Mouse (Mus musculus): ENCODE measurements around the gene S100a14. TPM values are rescaled to one million over a fixed set of nuclear protein-coding genes. Genes with fewer than 3 reads are reported as not detected.

S100a14 gene
- polyA plus RNA-seq, 1 experiment from 2014 or later = not detected

GRCm38 (mm10) chr3:90527291-90527873, 726 bp downstream of the S100a14 start:
- H3K4me2 ChIP-seq (replicated peaks) = no peak overlapping the region

GRCm38 (mm10) chr3:90531713-90532112, 5.1 kb downstream of the S100a14 start:
- H3K4me3 ChIP-seq = no peak overlapping the region
- no peak overlapping the region for H3K4me2 ChIP-seq (replicated peaks)
- no peaks in the 10 kb centered on the region for H3K36me3 ChIP-seq
- no peaks in the 10 kb centered on the region for H3K9me3 ChIP-seq
- no peaks in the 10 kb centered on the region for H3K27me3 ChIP-seq
- no peak for ATAC-seq (replicated peaks)
- no peaks in the 10 kb centered on the region for H3K4me1 ChIP-seq
- WGBS = 79% methylated on average over 5 of the region's 5 CpGs
- H3K9ac ChIP-seq (replicated peaks) = no peak overlapping the region
- no peak overlapping the region for H3K27ac ChIP-seq (replicated peaks)

More at GRCm38 (mm10) chr3:90527291-90527873, 726 bp downstream of the S100a14 start:
- Histone ChIP-seq H3K4me1 (no peaks in the 10 kb centered on the region), H3K36me3 (no peaks in the 10 kb centered on the region), H3K27ac (replicated peaks) (no peak overlapping the region), H3K9me3 (no peaks in the 10 kb centered on the region), H3K4me3 (no peak overlapping the region), H3K9ac (replicated peaks) (no peak overlapping the region), H3K27me3 (no peaks in the 10 kb centered on the region)
- no peak for ATAC-seq (replicated peaks)
- WGBS = 83% methylated on average over 7 of the region's 7 CpGs

DNA sequence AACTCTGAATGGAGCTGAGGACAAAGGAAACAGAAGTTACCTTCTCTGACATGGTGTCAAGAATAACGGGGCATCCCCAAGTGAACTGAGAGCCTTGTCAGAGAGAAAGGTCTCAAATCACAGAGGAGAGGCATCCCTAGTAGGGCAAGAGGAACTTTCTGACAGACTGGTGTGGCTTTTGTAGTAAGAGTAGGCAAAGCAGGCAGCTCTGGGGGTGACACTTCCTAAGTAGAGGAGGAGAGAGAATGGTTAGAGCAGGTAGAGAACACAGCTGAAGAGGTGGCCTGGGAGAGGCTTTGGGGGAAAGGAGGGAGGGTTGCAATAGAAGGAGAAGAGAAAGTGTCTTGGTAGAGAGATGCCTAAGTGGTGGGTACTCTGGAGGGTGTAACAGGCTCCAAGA, 8.8 kb downstream of the S100a14 start:
- H3K4me1 ChIP-seq = no peaks in the 10 kb centered on the region
- no peaks in the 10 kb centered on the region for H3K36me3 ChIP-seq
- H3K27ac ChIP-seq (replicated peaks) = no peak overlapping the region
- 56% methylated on average over 1 of the region's 1 CpGs for WGBS
- H3K4me2 ChIP-seq (replicated peaks) = no peak overlapping the region
- no peak overlapping the region for H3K9ac ChIP-seq (replicated peaks)
- no peaks in the 10 kb centered on the region for H3K9me3 ChIP-seq
- H3K4me3 ChIP-seq = no peak overlapping the region
- no peak for ATAC-seq (replicated peaks)
- H3K27me3 ChIP-seq = no peaks in the 10 kb centered on the region

GRCm38 (mm10) chr3:90537141-90537904, 10.7 kb downstream of the S100a14 start, which contains the start of gene S100a16:
S100a16 (plus strand) TSS chr3:90537254.
- 51% methylated on average over 10 of the region's 10 CpGs for WGBS
- ATAC-seq (replicated peaks) = no peak

DNA sequence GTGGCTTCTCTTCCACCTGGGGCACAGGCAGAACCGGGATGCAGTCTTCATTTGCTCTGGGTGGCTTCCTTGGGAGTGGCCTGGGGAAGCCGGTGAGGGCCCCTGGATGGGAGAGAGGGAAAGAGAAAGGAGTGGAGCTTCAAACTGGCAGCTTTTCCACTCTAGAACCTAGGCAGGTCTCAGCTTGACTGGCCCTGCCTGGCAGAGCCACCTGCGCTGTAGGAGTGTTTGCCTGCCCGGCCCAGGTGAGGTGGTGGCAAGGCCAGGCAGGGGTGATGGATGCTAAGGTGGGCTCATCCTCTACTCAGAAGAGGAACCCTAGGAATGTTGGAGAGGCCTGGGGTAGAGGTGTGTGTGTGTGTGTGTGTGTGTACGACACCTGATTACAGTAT, 11.2 kb downstream of the S100a14 start:
- Histone ChIP-seq H3K4me3 (no peak overlapping the region), H3K4me2 (replicated peaks) (no peak overlapping the region), H3K9ac (replicated peaks) (no peak overlapping the region), H3K9me3 (no peaks in the 10 kb centered on the region), H3K27me3 (no peaks in the 10 kb centered on the region), H3K27ac (replicated peaks) (no peak overlapping the region), H3K36me3 (no peaks in the 10 kb centered on the region), H3K4me1 (peaks cover 7% of the 10 kb centered on the region)
- ATAC-seq (replicated peaks) = no peak
- WGBS = 85% methylated on average over 5 of the region's 5 CpGs

More at GRCm38 (mm10) chr3:90537141-90537904, 10.7 kb downstream of the S100a14 start, which contains the start of gene S100a16:
- no peak within 1 kb of the TSS for H3K27ac ChIP-seq (replicated peaks)
- H3K9ac ChIP-seq (replicated peaks) = no peak within 1 kb of the TSS
- peaks cover 7% of the 10 kb centered on the region for H3K4me1 ChIP-seq
- no peaks in the 10 kb centered on the region for H3K9me3 ChIP-seq
- H3K4me2 ChIP-seq (replicated peaks) = no peak within 1 kb of the TSS
- no peak within 1 kb of the TSS for H3K4me3 ChIP-seq
- no peaks in the 10 kb centered on the region for H3K27me3 ChIP-seq
- no peaks in the 10 kb centered on the region for H3K36me3 ChIP-seq

DNA sequence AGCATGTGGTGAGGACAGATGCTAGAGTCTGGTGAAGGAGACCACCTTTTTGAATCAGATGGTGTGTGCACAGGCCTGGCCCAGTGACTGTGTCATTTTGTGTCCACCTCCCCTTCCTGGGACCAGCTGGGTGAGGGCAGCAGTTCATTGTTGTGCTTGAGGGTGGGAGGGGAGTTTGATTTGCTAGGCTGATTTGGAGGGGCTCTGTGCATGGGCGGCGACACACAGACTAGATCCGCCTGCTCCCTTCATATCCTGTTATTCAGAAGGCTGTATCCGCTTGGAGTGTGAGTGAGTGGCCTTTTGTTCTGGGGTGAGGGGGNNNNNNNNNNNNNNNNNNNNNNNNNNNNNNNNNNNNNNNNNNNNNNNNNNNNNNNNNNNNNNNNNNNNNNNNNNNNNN, 14.2 kb downstream of the S100a14 start:
- H3K4me2 ChIP-seq (replicated peaks) = no peak overlapping the region
- H3K36me3 ChIP-seq = no peaks in the 10 kb centered on the region
- no peak overlapping the region for H3K9ac ChIP-seq (replicated peaks)
- ATAC-seq (replicated peaks) = peak; percentile 78
- WGBS = 19% methylated on average over 4 of the region's 4 CpGs
- H3K27ac ChIP-seq (replicated peaks) = 0 out of 2 replicates have a peak overlapping the region, but pooled peaks have one; percentile 16
- no peaks in the 10 kb centered on the region for H3K9me3 ChIP-seq
- peaks cover 7% of the 10 kb centered on the region for H3K4me1 ChIP-seq
- no peak overlapping the region for H3K4me3 ChIP-seq
- H3K27me3 ChIP-seq = no peaks in the 10 kb centered on the region

GRCm38 (mm10) chr3:90549676-90550420, 23.2 kb downstream of the S100a14 start:
- no peaks in the 10 kb centered on the region for H3K4me1 ChIP-seq
- 77% methylated on average over 5 of the region's 5 CpGs for WGBS
- H3K36me3 ChIP-seq = no peaks in the 10 kb centered on the region
- ATAC-seq (replicated peaks) = no peak
- H3K9me3 ChIP-seq = no peaks in the 10 kb centered on the region
- H3K27ac ChIP-seq (replicated peaks) = no peak overlapping the region
- H3K9ac ChIP-seq (replicated peaks) = no peak overlapping the region
- no peaks in the 10 kb centered on the region for H3K27me3 ChIP-seq
- H3K4me2 ChIP-seq (replicated peaks) = no peak overlapping the region
- H3K4me3 ChIP-seq = no peak overlapping the region

DNA sequence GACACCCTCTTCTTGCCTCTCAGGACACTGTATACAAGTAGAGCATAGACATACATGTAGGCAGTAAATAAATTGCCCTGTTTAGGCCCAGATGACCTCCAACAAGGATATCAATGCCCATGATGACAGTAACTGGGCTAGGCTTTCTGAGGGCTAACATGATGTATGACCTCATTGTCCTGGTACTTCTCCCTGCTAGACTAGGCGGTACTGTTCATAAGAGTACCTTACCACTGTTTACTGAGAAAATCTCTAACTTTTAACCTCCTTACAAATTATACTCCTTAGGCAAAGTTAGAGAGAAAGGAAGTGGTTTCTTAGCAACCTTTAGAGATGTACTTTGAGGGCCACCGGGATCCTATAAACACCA, 23.8 kb downstream of the S100a14 start:
- H3K4me3 ChIP-seq = no peak overlapping the region
- no peak overlapping the region for H3K27ac ChIP-seq (replicated peaks)
- no peaks in the 10 kb centered on the region for H3K27me3 ChIP-seq
- H3K4me2 ChIP-seq (replicated peaks) = no peak overlapping the region
- H3K9ac ChIP-seq (replicated peaks) = no peak overlapping the region
- WGBS = 91% methylated on average over 2 of the region's 2 CpGs
- no peaks in the 10 kb centered on the region for H3K9me3 ChIP-seq
- H3K36me3 ChIP-seq = no peaks in the 10 kb centered on the region
- no peak for ATAC-seq (replicated peaks)
- no peaks in the 10 kb centered on the region for H3K4me1 ChIP-seq

DNA sequence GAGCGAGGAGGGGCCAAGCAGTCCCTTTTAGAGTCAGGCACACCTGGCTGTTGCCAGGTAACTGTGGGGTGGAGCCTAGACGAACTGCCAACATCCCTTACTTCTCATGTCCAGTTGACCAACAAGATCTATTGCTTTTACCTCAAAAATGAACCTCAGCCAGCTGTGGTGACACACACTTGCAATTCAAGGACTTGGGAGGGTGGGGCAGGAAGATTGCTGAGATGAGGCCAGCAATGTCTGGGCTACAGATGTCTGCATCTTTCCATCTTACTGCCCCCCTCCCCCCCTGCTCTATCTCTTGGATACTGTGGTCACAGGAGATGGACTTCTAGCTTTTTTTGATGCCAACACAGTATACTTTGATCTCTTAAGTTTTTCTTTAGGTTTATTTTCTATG, 25.6 kb downstream of the S100a14 start:
- Histone ChIP-seq H3K4me3 (no peak overlapping the region), H3K4me1 (peaks cover 4% of the 10 kb centered on the region; the same call in 1 of the 2 replicates), H3K9me3 (no peaks in the 10 kb centered on the region), H3K27ac (replicated peaks) (no peak overlapping the region), H3K36me3 (no peaks in the 10 kb centered on the region), H3K27me3 (no peaks in the 10 kb centered on the region), H3K9ac (replicated peaks) (no peak overlapping the region), H3K4me2 (replicated peaks) (no peak overlapping the region)
- WGBS = 76% methylated on average over 2 of the region's 2 CpGs
- ATAC-seq (replicated peaks) = no peak

DNA sequence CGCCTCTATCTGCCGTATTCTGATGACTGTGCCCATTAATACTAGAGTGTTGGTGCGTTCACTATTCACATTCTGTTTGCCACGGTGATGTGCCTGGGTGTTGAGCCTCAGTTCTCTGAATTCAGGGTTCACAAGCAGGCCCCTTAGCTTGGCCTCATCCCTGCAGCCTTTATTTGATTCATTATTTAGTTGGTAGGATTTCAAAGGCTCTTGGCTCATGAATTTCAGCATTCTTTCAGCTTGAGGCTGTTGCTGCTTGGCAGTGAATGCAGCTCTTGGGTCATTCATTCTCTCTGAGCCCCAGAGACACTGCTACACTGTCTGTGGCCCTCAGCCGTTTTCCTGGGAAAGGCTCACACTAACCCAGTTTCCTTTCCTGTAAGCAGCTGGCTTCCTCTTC, 29.3 kb downstream of the S100a14 start:
- Histone ChIP-seq H3K36me3 (no peaks in the 10 kb centered on the region), H3K27me3 (no peaks in the 10 kb centered on the region), H3K9ac (replicated peaks) (no peak overlapping the region), H3K4me1 (peaks cover 4% of the 10 kb centered on the region; the same call in 1 of the 2 replicates), H3K4me2 (replicated peaks) (no peak overlapping the region), H3K9me3 (no peaks in the 10 kb centered on the region), H3K27ac (replicated peaks) (no peak overlapping the region), H3K4me3 (no peak overlapping the region)
- peak; percentile 91 for ATAC-seq (replicated peaks)
- whole genome bisulfite sequencing = 10% methylated on average over 5 of the region's 5 CpGs

- peaks cover 4% of the 10 kb centered on the region; the same call in 1 of the 2 replicates for H3K4me1 ChIP-seq
- ATAC-seq (replicated peaks) = no peak
- no peak within 1 kb of the TSS for H3K9ac ChIP-seq (replicated peaks)
- no peak within 1 kb of the TSS for H3K4me2 ChIP-seq (replicated peaks)
- no peaks in the 10 kb centered on the region for H3K36me3 ChIP-seq
- WGBS = 84% methylated on average over 6 of the region's 6 CpGs
- no peaks in the 10 kb centered on the region for H3K9me3 ChIP-seq
- no peak within 1 kb of the TSS for H3K27ac ChIP-seq (replicated peaks)
- H3K27me3 ChIP-seq = no peaks in the 10 kb centered on the region
- no peak within 1 kb of the TSS for H3K4me3 ChIP-seq
Observed at GRCm38 (mm10) chr3:90560008-90560628, 33.5 kb downstream of the S100a14 start, which contains the start of gene S100a3. S100a3 (plus strand) TSS chr3:90560578.

DNA sequence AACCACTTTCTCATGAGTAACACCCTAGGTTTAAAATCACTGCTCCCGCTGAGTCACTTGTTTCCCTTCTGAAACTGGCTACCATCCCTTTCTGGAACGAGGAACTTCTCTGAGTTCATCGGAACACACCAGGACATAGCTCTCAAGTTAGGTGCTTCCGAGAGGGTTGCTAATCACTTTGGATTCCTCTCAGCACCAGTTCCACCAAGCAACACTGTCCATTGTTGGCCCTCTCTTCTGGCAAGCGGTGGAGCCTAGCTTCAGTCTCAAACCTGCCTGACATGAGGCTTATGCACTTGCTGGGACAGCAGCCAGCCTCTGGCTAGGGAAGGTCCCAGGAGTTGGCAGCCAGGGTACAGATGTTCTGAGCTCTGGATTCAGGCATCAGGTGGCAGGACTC, 48.0 kb downstream of the S100a14 start:
- no peak for ATAC-seq (replicated peaks)
- WGBS = 85% methylated on average over 5 of the region's 5 CpGs

More for the DNA sequence above, 48.0 kb downstream of the S100a14 start:
- no peak overlapping the region for H3K4me2 ChIP-seq (replicated peaks)
- no peak overlapping the region for H3K9ac ChIP-seq (replicated peaks)
- H3K27ac ChIP-seq (replicated peaks) = no peak overlapping the region
- no peaks in the 10 kb centered on the region for H3K4me1 ChIP-seq
- H3K9me3 ChIP-seq = no peaks in the 10 kb centered on the region
- no peaks in the 10 kb centered on the region for H3K27me3 ChIP-seq
- H3K36me3 ChIP-seq = no peaks in the 10 kb centered on the region
- no peak overlapping the region for H3K4me3 ChIP-seq
